9 mouse cellular contexts compared by ENCODE assay signal in genomic region chr17:84004237-84004636, GRCm38 (mm10).
A peak's percentile ranks its signal among the peaks of the same experiment; 100 is the strongest.
DNase-seq lines count a peak whose midpoint lies in the region; ATAC-seq and TF ChIP-seq lines count a peak whose summit lies in the region.
"Had no signal": no experiment of that assay in that cellular context is flagged by ENCODE, and none has a peak within 500 bp of the region (broad histone marks: within the 10 kb centered on the region; RNA-seq: fewer than 3 reads in every experiment).

No protein-coding gene starts in this region.

- H3K9ac ChIP-seq in kidney, embryonic 16.5 days (replicated peaks; ENCODE audit: low read length), result 0 out of 2 replicates have a peak overlapping the region, but pooled peaks have one; percentile 17
- 0 out of 2 replicates have a peak overlapping the region, but pooled peaks have one; percentile 0 for H3K9ac ChIP-seq in ES-Bruce4 (ENCODE audit: low read depth, poor library complexity, severe bottlenecking)
- H3K9ac ChIP-seq: heart, embryonic 13.5 days had no signal

- H3K4me1 ChIP-seq in kidney, embryonic 16.5 days (ENCODE audit: insufficient read depth, low read length), result peaks cover 31% of the 10 kb centered on the region
- H3K4me1 ChIP-seq in ES-Bruce4 (ENCODE audit: control insufficient read depth, insufficient read depth, low read length), result peaks cover 8% of the 10 kb centered on the region

- WGBS in kidney, embryonic 16.5 days, result 57% methylated on average over 6 of the region's 6 CpGs

- H3K36me3 ChIP-seq in kidney, embryonic 16.5 days (ENCODE audit: insufficient read depth, low read length), result no peaks in the 10 kb centered on the region
- no peaks in the 10 kb centered on the region for H3K36me3 ChIP-seq in ES-Bruce4 (ENCODE audit: control insufficient read depth, insufficient read depth, low read length, poor library complexity, severe bottlenecking)
- H3K36me3 ChIP-seq in splenic B cell, adult 2 months (ENCODE audit: control insufficient read depth, insufficient read depth, low read length, poor library complexity, severe bottlenecking), result no peaks in the 10 kb centered on the region
- H3K36me3 ChIP-seq: heart, embryonic 13.5 days had no signal

- TF ChIP-seq CTCF in ES-Bruce4 (IDR thresholded peaks at IDR 0.05; ENCODE audit: low read depth, low read length), result no peak

- no peaks in the 10 kb centered on the region for H3K27me3 ChIP-seq in kidney, embryonic 16.5 days (ENCODE audit: insufficient read depth, low read length)
- no peaks in the 10 kb centered on the region for H3K27me3 ChIP-seq in ES-Bruce4 (ENCODE audit: control insufficient read depth, insufficient read depth, low read length, poor library complexity, severe bottlenecking)
- no peaks in the 10 kb centered on the region for H3K27me3 ChIP-seq in splenic B cell, adult 2 months (ENCODE audit: control insufficient read depth, insufficient read depth, low read length, poor library complexity, severe bottlenecking)
- H3K27me3 ChIP-seq: heart, embryonic 13.5 days had no signal

- TF ChIP-seq POLR2A in ES-Bruce4 (IDR thresholded peaks at IDR 0.05; ENCODE audit: insufficient read depth, low read length), result no peak

- H3K4me3 ChIP-seq in kidney, embryonic 16.5 days (ENCODE audit: low read length), result no peak overlapping the region
- H3K4me3 ChIP-seq in ES-Bruce4 (ENCODE audit: low read depth, low read length), result no peak overlapping the region
- H3K4me3 ChIP-seq: heart, embryonic 13.5 days had no signal

- no peaks in the 10 kb centered on the region for H3K9me3 ChIP-seq in kidney, embryonic 16.5 days (ENCODE audit: low read length)
- H3K9me3 ChIP-seq in ES-Bruce4 (replicated peaks; ENCODE audit: control insufficient read depth, insufficient read depth, low read length, poor library complexity, severe bottlenecking), result no peaks in the 10 kb centered on the region
- H3K9me3 ChIP-seq: heart, embryonic 13.5 days had no signal

- peak; percentile 56; the same call in 1 of the 2 replicates for TF ChIP-seq EP300 in ES-Bruce4 (IDR thresholded peaks at IDR 0.05; ENCODE audit: insufficient read depth, low read depth, low read length)

- no peak for ATAC-seq in kidney, embryonic 16.5 days (ENCODE audit: low FRiP score, low TSS enrichment)

- no peak overlapping the region for H3K4me2 ChIP-seq in kidney, embryonic 16.5 days (replicated peaks; ENCODE audit: low read depth, low read length)
- H3K4me2 ChIP-seq: heart, embryonic 13.5 days had no signal

- H3K27ac ChIP-seq in kidney, embryonic 16.5 days (ENCODE audit: low read length), result 0 out of 2 replicates have a peak overlapping the region, but pooled peaks have one; percentile 7
- H3K27ac ChIP-seq in ES-Bruce4 (ENCODE audit: insufficient read depth, low read length), result peak overlapping the region; percentile 71

- no peak for DNase-seq in kidney, postnatal 4 days
- DNase-seq in induced T-regulatory cell, adult 2 months (ENCODE audit: low read depth), result peak; percentile 91
- DNase-seq in splenic B cell, adult 2 months (ENCODE audit: low read depth, low spot score), result peak; percentile 66
- no peak for DNase-seq in cerebellum, postnatal 10 days
- DNase-seq in frontal cortex, postnatal 25 days (ENCODE audit: low spot score in 2 of 2), result no peak
- DNase-seq in urinary bladder, adult 2 months (ENCODE audit: low spot score), result no peak

Comparison
In these comparisons a context has a peak if more than half of its experiments do, and no peak if none do; other contexts are left out.
1. DNase-seq: peak in induced T-regulatory cell, adult 2 months (single experiment) and splenic B cell, adult 2 months (single experiment); none in kidney, postnatal 4 days (0 of 2), cerebellum, postnatal 10 days (0 of 2), frontal cortex, postnatal 25 days (0 of 2) and urinary bladder, adult 2 months (single experiment).